Mouse (Mus musculus) CH12.LX (cell line): Measurements from ENCODE around the gene 2310061I04Rik. TPM values are rescaled to one million over a fixed set of nuclear protein-coding genes. Genes with fewer than 3 reads are reported as not detected.

Experiments used
- DNase-seq: peaks from one replicate; pipeline ENCODE4 v3.0.0-alpha.2; 2013; ENCODE audit errors: extremely low read depth
- H3K27ac ChIP-seq: 2 replicates; pipeline ENCODE4 v1.5.1; 2012; ENCODE audit warnings: low read depth, mild to moderate bottlenecking, control low read depth, moderate library complexity; ENCODE audit not compliant: insufficient read depth
- H3K27me3 ChIP-seq: replicated peaks from 2 replicates; pipeline ENCODE3; 2012; ENCODE audit warnings: inconsistent platforms
- H3K36me3 ChIP-seq, 2 experiments: replicated peaks in 1 of 2; 2 replicates each; pipeline versions ENCODE3 to v1.6.1; 2012; ENCODE audit warnings: inconsistent platforms in 1 of 2, low read length in 1 of 2, mild to moderate bottlenecking in 1 of 2, mixed read lengths in 1 of 2, moderate library complexity in 1 of 2; ENCODE audit not compliant: control insufficient read depth in 1 of 2, insufficient read depth in 1 of 2
- H3K4me1 ChIP-seq, 2 experiments: 2 replicates each; pipeline ENCODE4 v1.6.1; 2012; ENCODE audit warnings: inconsistent platforms in 1 of 2, moderate library complexity in 1 of 2; ENCODE audit not compliant: insufficient read depth in 2 of 2, control insufficient read depth in 1 of 2
- H3K4me2 ChIP-seq: 2 replicates; pipeline ENCODE4 v1.6.1; 2012; ENCODE audit warnings: low read depth, mild to moderate bottlenecking, control low read depth; ENCODE audit not compliant: poor library complexity, insufficient read depth, severe bottlenecking
- H3K4me3 ChIP-seq, 3 experiments: fragments of 150-350 bp in 1 of 3; sonication (generic) in 1 of 3; replicated peaks in 1 of 3; 2 replicates each; pipeline versions ENCODE3 to v1.5.1; 2011 to 2012; ENCODE audit warnings: low read depth in 2 of 3, low read length in 2 of 3, mild to moderate bottlenecking in 2 of 3, moderate library complexity in 2 of 3, control low read depth in 1 of 3, improper control_type of control experiment in 1 of 3, inconsistent platforms in 1 of 3, mixed read lengths in 1 of 3; ENCODE audit not compliant: poor library complexity in 1 of 3
- H3K79me2 ChIP-seq: replicated peaks from 2 replicates; pipeline ENCODE4 v1.6.1; 2012; ENCODE audit warnings: mild to moderate bottlenecking, moderate library complexity; ENCODE audit not compliant: control insufficient read depth, poor library complexity, insufficient read depth, severe bottlenecking; ENCODE audit errors: extremely low read depth
- H3K9ac ChIP-seq: 2 replicates; pipeline ENCODE4 v1.6.1; 2012; ENCODE audit warnings: low read depth, mild to moderate bottlenecking, control low read depth, moderate library complexity; ENCODE audit not compliant: insufficient read depth
- H3K9me3 ChIP-seq: replicated peaks from 2 replicates; pipeline ENCODE3; 2012; ENCODE audit warnings: low read length, inconsistent platforms, mixed read lengths
- CHD1 ChIP-seq: IDR thresholded peaks from 2 replicates; pipeline ENCODE4 v1.6.1; 2012; ENCODE audit warnings: low read depth, low read length, improper control_type of control experiment, inconsistent platforms
- E2F4 ChIP-seq: IDR thresholded peaks from 2 replicates; pipeline ENCODE4 v1.6.1; 2011; ENCODE audit warnings: low read depth, low read length, improper control_type of control experiment; ENCODE audit not compliant: insufficient replicate concordance
- EP300 ChIP-seq: IDR thresholded peaks from 2 replicates; pipeline ENCODE4 v1.6.1; 2011; ENCODE audit warnings: low read length, improper control_type of control experiment
- ETS1 ChIP-seq: conservative IDR thresholded peaks from 2 replicates; pipeline ENCODE4 v1.6.1; 2012; ENCODE audit warnings: low read depth, mild to moderate bottlenecking, inconsistent platforms, low read length, improper control_type of control experiment, moderate library complexity
- GABPA ChIP-seq: IDR thresholded peaks from 2 replicates; pipeline ENCODE4 v1.6.1; 2012; ENCODE audit warnings: low read depth, low read length, improper control_type of control experiment, inconsistent platforms; ENCODE audit not compliant: insufficient replicate concordance
- HCFC1 ChIP-seq: IDR thresholded peaks from 2 replicates; pipeline ENCODE4 v1.6.1; 2012; ENCODE audit warnings: low read depth, mild to moderate bottlenecking, inconsistent platforms, low read length, improper control_type of control experiment
- JUN ChIP-seq: IDR thresholded peaks from 2 replicates; pipeline ENCODE4 v1.6.1; 2011; ENCODE audit warnings: low read depth, mild to moderate bottlenecking, low read length, improper control_type of control experiment, moderate library complexity; ENCODE audit not compliant: insufficient read depth
- KAT2A ChIP-seq: IDR thresholded peaks from 2 replicates; pipeline ENCODE4 v1.6.1; 2012; ENCODE audit warnings: low read length, improper control_type of control experiment, inconsistent platforms; ENCODE audit not compliant: insufficient replicate concordance
- MAFK ChIP-seq: IDR thresholded peaks from 2 replicates; pipeline ENCODE4 v1.6.1; 2011; ENCODE audit warnings: low read length, improper control_type of control experiment; ENCODE audit not compliant: insufficient replicate concordance
- MAZ ChIP-seq: IDR thresholded peaks from 2 replicates; pipeline ENCODE4 v1.6.1; 2012; ENCODE audit warnings: low read depth, mild to moderate bottlenecking, inconsistent platforms, low read length, improper control_type of control experiment, moderate library complexity
- MEF2A ChIP-seq: IDR thresholded peaks from 2 replicates; pipeline ENCODE4 v1.6.1; 2014; ENCODE audit warnings: low read depth, mild to moderate bottlenecking, inconsistent platforms, low read length, improper control_type of control experiment, borderline replicate concordance
- MXI1 ChIP-seq: IDR thresholded peaks from 2 replicates; pipeline ENCODE4 v1.6.1; 2011; ENCODE audit warnings: mild to moderate bottlenecking, low read depth, low read length, improper control_type of control experiment
- MYC ChIP-seq: IDR thresholded peaks from 2 replicates; pipeline ENCODE4 v1.6.1; 2011; ENCODE audit warnings: low read depth, mild to moderate bottlenecking, improper control_type of control experiment, low read length
- POLR2A ChIP-seq: IDR thresholded peaks from 2 replicates; pipeline ENCODE4 v1.6.1; 2011; ENCODE audit warnings: low read depth, mild to moderate bottlenecking, improper control_type of control experiment, low read length
- RAD21 ChIP-seq: IDR thresholded peaks from 2 replicates; pipeline ENCODE4 v1.6.1; 2011; ENCODE audit warnings: low read depth, mild to moderate bottlenecking, low read length, improper control_type of control experiment, moderate library complexity
- RCOR1 ChIP-seq: conservative IDR thresholded peaks from 2 replicates; pipeline ENCODE4 v1.6.1; 2012; ENCODE audit warnings: low read depth, mild to moderate bottlenecking, inconsistent platforms, low read length, improper control_type of control experiment
- SIN3A ChIP-seq: IDR thresholded peaks from 2 replicates; pipeline ENCODE4 v1.6.1; 2012; ENCODE audit warnings: low read length, improper control_type of control experiment, inconsistent platforms
- TCF12 ChIP-seq: IDR thresholded peaks from 2 replicates; pipeline ENCODE4 v1.6.1; 2014; ENCODE audit warnings: low read depth, mild to moderate bottlenecking, inconsistent platforms, low read length, improper control_type of control experiment
- UBTF ChIP-seq: IDR thresholded peaks from 2 replicates; pipeline ENCODE4 v1.6.1; 2012; ENCODE audit warnings: low read depth, mild to moderate bottlenecking, inconsistent platforms, low read length, improper control_type of control experiment, moderate library complexity
- USF1 ChIP-seq: IDR thresholded peaks from 2 replicates; pipeline ENCODE4 v1.6.1; 2014; ENCODE audit warnings: low read depth, mild to moderate bottlenecking, inconsistent platforms, low read length, improper control_type of control experiment
- USF2 ChIP-seq: conservative IDR thresholded peaks from 2 replicates; pipeline ENCODE4 v1.6.1; 2011; ENCODE audit warnings: low read depth, low read length, improper control_type of control experiment
- ZKSCAN1 ChIP-seq: IDR thresholded peaks from 2 replicates; pipeline ENCODE4 v1.6.1; 2012; ENCODE audit warnings: low read depth, inconsistent platforms, low read length, improper control_type of control experiment, borderline replicate concordance
- ZMIZ1 ChIP-seq: IDR thresholded peaks from 2 replicates; pipeline ENCODE4 v1.6.1; 2012; ENCODE audit warnings: low read depth, mild to moderate bottlenecking, inconsistent platforms, low read length, improper control_type of control experiment
- ZNF384 ChIP-seq: IDR thresholded peaks from 2 replicates; pipeline ENCODE4 v1.6.1; 2012; ENCODE audit warnings: low read depth, low read length, improper control_type of control experiment, inconsistent platforms
- dilution Hi-C: fragments of 300-500 bp; cut with MboI; formaldehyde crosslinking; loops from 2 replicates; pipeline ENCODE4 v1.14.3; 2020; ENCODE audit warnings: low sequenced_read_pairs; ENCODE audit not compliant: extremely low pct_unique_long_range_greater_than_20kb, extremely low pct_ligation_motif_present
- in situ Hi-C: fragments of 300-500 bp; cut with MboI; formaldehyde crosslinking; loops from 3 replicates; pipeline ENCODE4 v1.14.3; 2019; ENCODE audit warnings: low sequenced_read_pairs, low pct_ligation_motif_present, low pct_unique_long_range_greater_than_20kb, mixed read lengths
- polyA plus RNA-seq: library from polyadenylated mRNA; unstranded; fragments of >175 nt; gene quantifications from 2 replicates; pipeline ENCODE4 v1.2.1, GENCODE M21; 2012; ENCODE audit warnings: low read depth; ENCODE audit not compliant: insufficient read length
- total RNA-seq, 2 experiments: library from RNA; depleted of rRNA; stranded (reverse); fragments of 300-350 nt in 1 of 2; fragments of >200 nt in 1 of 2; gene quantifications; 2 replicates each; pipeline ENCODE4 v1.2.3; 2012 to 2014

The 2310061I04Rik gene
- total and polyA plus RNA-seq, 3 experiments = 5.7 to 46.4 (median 8.7) TPM

DNA sequence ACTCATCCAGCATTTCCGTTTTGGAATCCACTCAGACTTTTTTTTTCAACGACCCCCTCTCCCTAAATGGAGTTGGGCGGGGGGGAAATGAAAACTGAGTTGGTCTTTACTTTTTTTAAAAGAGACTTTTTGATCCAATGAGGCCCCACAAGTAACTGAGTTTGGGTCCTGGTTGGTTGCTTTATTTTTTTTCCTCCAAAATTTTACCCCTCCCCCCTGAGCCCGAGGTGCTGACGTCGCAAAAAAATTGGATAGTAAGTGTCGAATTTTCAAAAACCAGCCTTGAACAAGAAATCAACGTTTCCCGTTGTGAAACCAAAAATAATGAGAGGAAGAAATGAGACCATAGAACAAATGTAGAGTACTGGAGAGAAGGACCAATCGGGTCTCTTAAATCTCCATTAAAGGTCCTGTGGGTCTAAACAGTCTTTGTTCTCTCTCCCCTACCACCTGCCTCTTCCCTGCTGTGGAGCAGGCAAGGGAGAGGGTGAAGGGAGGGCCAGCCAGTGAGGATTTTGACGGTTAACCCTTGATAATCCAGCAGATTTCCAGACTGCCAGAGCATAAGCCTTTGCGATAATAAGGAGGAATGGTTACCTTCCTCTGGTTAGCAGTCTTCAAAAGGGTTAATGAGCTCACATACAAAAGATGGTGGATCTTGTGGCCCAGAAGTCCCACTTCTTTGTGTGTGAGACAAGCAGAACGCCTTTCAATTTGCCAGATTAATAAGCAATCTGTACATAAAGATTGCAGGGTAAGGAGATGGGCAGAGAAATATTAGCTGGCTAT is 20.4 kb upstream of the 2310061I04Rik start:
- peak; percentile 39 for DNase-seq
- Histone ChIP-seq H3K4me3 (peak overlapping the region; percentile 63 to 78 (median 77)), H3K4me2 (peak overlapping the region; percentile 97), H3K9me3 (no peaks in the 10 kb centered on the region)
- in situ Hi-C loops = no loop called here
- TF ChIP-seq MAZ = peak; percentile 15; the same call in 1 of the 2 replicates
- peak; percentile 96 for TF ChIP-seq MAFK
- TF ChIP-seq ZMIZ1 = 0 out of 2 replicates have a peak, but pooled peaks have one; percentile 10
- TF ChIP-seq MXI1 = peak; percentile 23; the same call in 1 of the 2 replicates
- peak; percentile 78; the same call in 1 of the 2 replicates for TF ChIP-seq CHD1
- no peak for TF ChIP-seq RCOR1
- no peak; the same call in 1 of the 2 replicates for TF ChIP-seq USF2
- TF ChIP-seq SIN3A = peak; percentile 59; the same call in 1 of the 2 replicates
- peak; percentile 34; the same call in 1 of the 2 replicates for TF ChIP-seq POLR2A
- TF ChIP-seq, all 38 proteins: peak for 7
- Histone ChIP-seq H3K79me2 (peaks cover 51% of the 10 kb centered on the region), H3K36me3 (peaks cover 24 to 57% of the 10 kb centered on the region in 2 experiments), H3K9ac (peak overlapping the region; percentile 100), H3K27me3 (no peaks in the 10 kb centered on the region), H3K27ac (peak overlapping the region; percentile 94), H3K4me1 (peaks cover 6 to 57% of the 10 kb centered on the region in 2 experiments; a peak in 3 of 4 replicates)
- dilution Hi-C loops = no loop called here

DNA sequence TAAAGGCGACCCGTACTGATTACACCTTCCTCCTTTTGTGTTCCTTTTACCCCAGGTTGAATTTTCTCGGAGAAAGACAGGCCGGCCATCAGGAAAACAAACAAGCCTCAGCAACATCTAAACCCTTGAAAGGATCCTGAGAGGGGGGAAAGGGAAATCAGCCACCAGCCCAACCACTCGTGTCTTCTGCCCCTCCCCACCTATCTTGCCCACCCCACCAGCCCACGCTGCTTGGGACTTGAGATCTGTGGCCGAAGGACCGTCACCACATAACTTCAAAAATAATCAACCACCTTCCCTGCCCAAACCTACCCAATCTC is 19.9 kb upstream of the 2310061I04Rik start:
- Histone ChIP-seq H3K9ac (peak overlapping the region; percentile 100), H3K4me2 (peak overlapping the region; percentile 97; the same call in 1 of the 2 replicates), H3K27ac (peak overlapping the region; percentile 63), H3K27me3 (no peaks in the 10 kb centered on the region), H3K4me3 (peak overlapping the region; percentile 63 to 78 (median 77)), H3K4me1 (peaks cover 6 to 55% of the 10 kb centered on the region in 2 experiments; a peak in 3 of 4 replicates), H3K79me2 (peaks cover 47% of the 10 kb centered on the region), H3K36me3 (peaks cover 29 to 57% of the 10 kb centered on the region in 2 experiments), H3K9me3 (no peaks in the 10 kb centered on the region)
- DNase-seq = peak; percentile 37
- dilution Hi-C loops (no loop called here), in situ Hi-C loops (no loop called here)
- TF ChIP-seq TCF12 (no peak), USF1 (no peak), E2F4 (no peak), HCFC1 (no peak), GABPA (no peak), MXI1 (no peak), UBTF (no peak), CHD1 (no peak), ZNF384 (no peak), EP300 (no peak), MEF2A (no peak), ETS1 (no peak), MYC (no peak), KAT2A (no peak), JUN (no peak), RAD21 (no peak), SIN3A (no peak), MAZ (no peak), ZKSCAN1 (no peak)
